Comparison of ENCODE assay signal across 12 mouse cellular contexts in the genomic region with DNA sequence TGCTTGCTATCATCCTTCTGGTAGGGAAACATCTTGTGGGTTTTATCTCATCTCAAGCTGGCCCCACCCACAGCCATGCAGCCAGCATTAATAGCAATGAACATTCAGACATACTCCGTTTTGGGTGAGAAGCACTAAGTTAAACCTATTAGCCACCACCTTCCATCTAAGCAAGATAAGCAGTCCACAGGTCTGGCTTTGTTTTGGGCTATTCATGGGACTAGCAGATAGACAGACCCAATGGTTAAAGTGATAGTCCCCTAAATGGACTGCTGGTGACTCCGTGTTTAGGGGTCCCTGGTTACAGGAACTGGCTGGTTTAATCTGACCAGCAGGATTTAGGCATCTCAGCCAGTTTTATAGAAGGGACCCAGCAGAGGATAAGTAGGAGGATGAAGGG. TPM values are rescaled to one million over a fixed set of nuclear protein-coding genes. Genes with fewer than 3 reads are reported as not detected.
DNase-seq lines count a peak whose midpoint lies in the region; ATAC-seq and TF ChIP-seq lines count a peak whose summit lies in the region.
"Had no signal": no experiment of that assay in that cellular context is flagged by ENCODE, and none has a peak within 500 bp of the region (broad histone marks: within the 10 kb centered on the region; RNA-seq: fewer than 3 reads in every experiment).

No protein-coding gene starts in this region.

- H3K9me3 ChIP-seq in MEL (replicated peaks; ENCODE audit: insufficient read depth, low read length) = no peaks in the 10 kb centered on the region
- H3K9me3 ChIP-seq in hindbrain, embryonic 12.5 days (replicated peaks) = no peaks in the 10 kb centered on the region
- H3K9me3 ChIP-seq in midbrain, embryonic 13.5 days = no peaks in the 10 kb centered on the region
- no peaks in the 10 kb centered on the region for H3K9me3 ChIP-seq in kidney, embryonic 14.5 days (ENCODE audit: control insufficient read depth, low read length)
- H3K9me3 ChIP-seq: kidney, embryonic 15.5 days had no signal

- TF ChIP-seq EP300 in MEL (IDR thresholded peaks at IDR 0.05; ENCODE audit: low read depth in 1 of 2, low read length in 2 of 2) = peak; percentile 12 to 41; a peak in 2 of 4 replicates

- ATAC-seq in hindbrain, embryonic 12.5 days (ENCODE audit: low FRiP score) = no peak
- no peak for ATAC-seq in midbrain, embryonic 13.5 days
- no peak for ATAC-seq in kidney, embryonic 14.5 days (ENCODE audit: low FRiP score, low TSS enrichment)

- no peak overlapping the region for H3K9ac ChIP-seq in MEL (ENCODE audit: control insufficient read depth, low read depth, low read length, poor library complexity, severe bottlenecking)
- peak overlapping the region; percentile 89 for H3K9ac ChIP-seq in hindbrain, embryonic 12.5 days
- H3K9ac ChIP-seq in midbrain, embryonic 13.5 days (replicated peaks) = peak overlapping the region; percentile 65
- no peak overlapping the region for H3K9ac ChIP-seq in kidney, embryonic 14.5 days (ENCODE audit: low read depth, low read length)
- H3K9ac ChIP-seq: kidney, embryonic 15.5 days; lung, embryonic 14.5 days had no signal

- TF ChIP-seq POLR2A in MEL (IDR thresholded peaks at IDR 0.05; ENCODE audit: control insufficient read depth in 1 of 2, insufficient read depth in 1 of 2, low read depth in 1 of 2, low read length in 2 of 2, poor library complexity in 1 of 2) = no peak

- TF ChIP-seq RAD21 in MEL (IDR thresholded peaks at IDR 0.05; ENCODE audit: low read depth, low read length) = no peak

- peak overlapping the region; percentile 64 for H3K4me2 ChIP-seq in hindbrain, embryonic 12.5 days (replicated peaks)
- H3K4me2 ChIP-seq in midbrain, embryonic 13.5 days (replicated peaks) = peak overlapping the region; percentile 74
- H3K4me2 ChIP-seq in kidney, embryonic 14.5 days (replicated peaks; ENCODE audit: low read depth, low read length) = no peak overlapping the region
- H3K4me2 ChIP-seq: kidney, embryonic 15.5 days; lung, embryonic 14.5 days had no signal

- peaks cover 5 to 11% of the 10 kb centered on the region in 2 experiments for H3K27me3 ChIP-seq in MEL (ENCODE audit: control insufficient read depth in 1 of 2, insufficient read depth in 2 of 2, low read length in 2 of 2)
- peaks cover 93% of the 10 kb centered on the region for H3K27me3 ChIP-seq in hindbrain, embryonic 12.5 days
- H3K27me3 ChIP-seq in midbrain, embryonic 13.5 days = peaks cover 93% of the 10 kb centered on the region
- H3K27me3 ChIP-seq in kidney, embryonic 14.5 days (ENCODE audit: control insufficient read depth, insufficient read depth, low read length) = peaks cover 97% of the 10 kb centered on the region

- H3K4me1 ChIP-seq in MEL (ENCODE audit: control insufficient read depth in 1 of 2, insufficient read depth in 2 of 2, low read length in 2 of 2) = peaks cover 2 to 13% of the 10 kb centered on the region in 2 experiments; a peak in 3 of 4 replicates
- peaks cover 29% of the 10 kb centered on the region for H3K4me1 ChIP-seq in hindbrain, embryonic 12.5 days
- H3K4me1 ChIP-seq in midbrain, embryonic 13.5 days (replicated peaks) = peaks cover 86% of the 10 kb centered on the region
- H3K4me1 ChIP-seq in kidney, embryonic 14.5 days (ENCODE audit: control insufficient read depth, insufficient read depth, low read length) = no peaks in the 10 kb centered on the region

- DNase-seq in MEL (ENCODE audit: low read depth, low spot score) = peak; percentile 46
- DNase-seq in c-Kit-positive CD71-positive TER-119-negative erythroid progenitor cells, embryonic 14.5 days (ENCODE audit: low read depth) = peak; percentile 48
- DNase-seq in frontal cortex, postnatal 36 days (ENCODE audit: low spot score in 2 of 2) = no peak
- no peak for DNase-seq in left cerebral cortex, postnatal 10 days (ENCODE audit: extremely low spot score in 1 of 2, low spot score in 2 of 2)
- DNase-seq: heart, postnatal 10 days; lung, embryonic 14.5 days had no signal

- 9% methylated on average over 2 of the region's 2 CpGs for WGBS in hindbrain, embryonic 12.5 days
- WGBS in midbrain, embryonic 13.5 days = 8% methylated on average over 2 of the region's 2 CpGs
- WGBS in kidney, embryonic 14.5 days = 0% methylated on average over 2 of the region's 2 CpGs

- H3K79me2 ChIP-seq in MEL (ENCODE audit: control insufficient read depth, insufficient read depth, low read length, poor library complexity) = no peaks in the 10 kb centered on the region

- H3K4me3 ChIP-seq in MEL (ENCODE audit: control insufficient read depth in 1 of 2, insufficient read depth in 1 of 2, low read depth in 2 of 2, low read length in 2 of 2) = no peak overlapping the region
- peak overlapping the region; percentile 63 for H3K4me3 ChIP-seq in hindbrain, embryonic 12.5 days
- H3K4me3 ChIP-seq in midbrain, embryonic 13.5 days (replicated peaks) = peak overlapping the region; percentile 67
- no peak overlapping the region for H3K4me3 ChIP-seq in kidney, embryonic 14.5 days (ENCODE audit: low read length)
- H3K4me3 ChIP-seq: kidney, embryonic 15.5 days had no signal

- H3K27ac ChIP-seq in MEL (ENCODE audit: control insufficient read depth, low read depth, low read length) = no peak overlapping the region
- peak overlapping the region; percentile 97 for H3K27ac ChIP-seq in hindbrain, embryonic 12.5 days
- H3K27ac ChIP-seq in midbrain, embryonic 13.5 days = peak overlapping the region; percentile 85
- H3K27ac ChIP-seq in kidney, embryonic 14.5 days (ENCODE audit: low read depth, low read length) = no peak overlapping the region
- H3K27ac ChIP-seq: kidney, embryonic 15.5 days had no signal

- intact Hi-C loops in left cerebral cortex, postnatal 10 days (cut with DNase I) = no loop called here

- no peak for TF ChIP-seq CTCF in MEL (IDR thresholded peaks at IDR 0.05 in 2 of 3, conservative IDR thresholded peaks at IDR 0.05 in 1 of 3; ENCODE audit: control insufficient read depth in 1 of 3, insufficient read depth in 1 of 3, low read depth in 2 of 3, low read length in 3 of 3, poor library complexity in 1 of 3, severe bottlenecking in 1 of 3)

- peaks cover 0 to 9% of the 10 kb centered on the region in 2 experiments; a peak in 2 of 4 replicates for H3K36me3 ChIP-seq in MEL (ENCODE audit: control insufficient read depth in 1 of 2, insufficient read depth in 2 of 2, low read length in 2 of 2)
- H3K36me3 ChIP-seq in hindbrain, embryonic 12.5 days = peaks cover 14% of the 10 kb centered on the region
- H3K36me3 ChIP-seq in midbrain, embryonic 13.5 days = 0 out of 2 replicates have a peak, but pooled peaks cover 14% of the 10 kb centered on the region
- no peaks in the 10 kb centered on the region for H3K36me3 ChIP-seq in kidney, embryonic 14.5 days (ENCODE audit: control insufficient read depth, insufficient read depth, low read length)
- H3K36me3 ChIP-seq: kidney, embryonic 15.5 days had no signal

TF ChIP-seq in MEL, 35 proteins besides CTCF, POLR2A, EP300 and RAD21:
- TF ChIP-seq MYB (IDR thresholded peaks at IDR 0.05; ENCODE audit: low read depth, low read length) (no peak), CHD2 (IDR thresholded peaks at IDR 0.05; ENCODE audit: low read length) (no peak), NELFE (IDR thresholded peaks at IDR 0.05; ENCODE audit: low read depth, low read length) (no peak), HCFC1 (IDR thresholded peaks at IDR 0.05; ENCODE audit: low read depth, low read length) (no peak), GATA1 (IDR thresholded peaks at IDR 0.05; ENCODE audit: low read depth, low read length) (peak; percentile 77), UBTF (IDR thresholded peaks at IDR 0.05; ENCODE audit: borderline replicate concordance, insufficient read depth, low read depth, low read length) (no peak), SMC3 (IDR thresholded peaks at IDR 0.05; ENCODE audit: low read depth, low read length) (no peak), RCOR1 (IDR thresholded peaks at IDR 0.05; ENCODE audit: low read depth, low read length) (no peak), TCF12 (IDR thresholded peaks at IDR 0.05; ENCODE audit: low read depth, low read length) (peak; percentile 48; the same call in 1 of the 2 replicates), POLR2AphosphoS5 (IDR thresholded peaks at IDR 0.05; ENCODE audit: borderline replicate concordance, low read depth, low read length) (no peak), ZKSCAN1 (IDR thresholded peaks at IDR 0.05; ENCODE audit: low read depth, low read length) (no peak), MAZ (IDR thresholded peaks at IDR 0.05; ENCODE audit: low read depth, low read length) (no peak)

RNA-seq across cellular contexts. Expression of a gene that starts 41.5 kb away (rescaled TPM):
- not detected in 2 replicates for total RNA-seq in MEL (2012; rRNA removed)
- not detected for polyA plus RNA-seq in MEL (2012; ENCODE audit: insufficient read depth in 1 of 2, insufficient read length in 2 of 2, low read depth in 1 of 2, low replicate concordance in 2 of 2, missing spikeins in 1 of 2)
- 0.23 and 0.25 TPM in 2 replicates for polyA plus RNA-seq in hindbrain, embryonic 12.5 days (2016; fragmentation: Nextera tagmentation; extraction: Ambion mirVana)
- 0.12 TPM in 1 of 2 replicates, not detected in the other for polyA plus RNA-seq in midbrain, embryonic 13.5 days (2015; fragmentation: Nextera tagmentation; extraction: Ambion mirVana)
- total RNA-seq in left cerebral cortex, postnatal 10 days (2021) = under 1 TPM; 0.26 to 0.41 TPM
- 2.2 and 3.7 TPM in 2 replicates for polyA plus RNA-seq in kidney, embryonic 14.5 days (2014; fragmentation: Nextera tagmentation; extraction: Ambion mirVana)
- total RNA-seq: common myeloid progenitor, adult 5-6 weeks; granulocyte monocyte progenitor cell, adult 5-6 weeks; heart, postnatal 10 days had no signal
- polyA plus RNA-seq: lung, embryonic 14.5 days had no signal

Comparison
In these comparisons a context has a peak if more than half of its experiments do, and no peak if none do; other contexts are left out.
1. DNase-seq: peak in MEL (single experiment) and c-Kit-positive CD71-positive TER-119-negative erythroid progenitor cells, embryonic 14.5 days (single experiment); none in frontal cortex, postnatal 36 days (0 of 2) and left cerebral cortex, postnatal 10 days (0 of 2).
2. H3K27ac ChIP-seq: peak in hindbrain, embryonic 12.5 days (single experiment) and midbrain, embryonic 13.5 days (single experiment); none in MEL (single experiment) and kidney, embryonic 14.5 days (single experiment).
3. H3K4me3 ChIP-seq: peak in hindbrain, embryonic 12.5 days (single experiment) and midbrain, embryonic 13.5 days (single experiment); none in MEL (0 of 2) and kidney, embryonic 14.5 days (single experiment).
4. H3K9ac ChIP-seq: peak in hindbrain, embryonic 12.5 days (single experiment) and midbrain, embryonic 13.5 days (single experiment); none in MEL (single experiment) and kidney, embryonic 14.5 days (single experiment).